Mouse (Mus musculus) thymus, adult 2 months (tissue): Measurements from ENCODE around the gene Akt1s1.
A peak's percentile ranks its signal among the peaks of the same experiment; 100 is the strongest.

Experiments
- CTCF ChIP-seq: fragments of 200-500 bp; IDR thresholded peaks from 2 replicates; pipeline ENCODE4 v1.5.1; 2012; ENCODE audit warnings: mild to moderate bottlenecking, control low read depth, low read length, moderate library complexity, borderline replicate concordance; ENCODE audit not compliant: control insufficient read depth, poor library complexity, insufficient read depth; ENCODE audit errors: extremely low read depth
- POLR2A ChIP-seq: fragments of 200-500 bp; IDR thresholded peaks from 2 replicates; pipeline ENCODE4 v1.6.1; 2012; ENCODE audit warnings: mild to moderate bottlenecking, low read length, control low read depth, moderate library complexity; ENCODE audit not compliant: control insufficient read depth, poor library complexity, insufficient read depth; ENCODE audit errors: extremely low read depth

GRCm38 (mm10) chr7:44849416-44850111 is 773 bp downstream of the Akt1s1 start:
- TF ChIP-seq CTCF (no peak), POLR2A (peak; percentile 58)
